Mouse (Mus musculus) neural tube, embryonic 13.5 days (tissue): ENCODE results near the gene Ptprk. TPM values are rescaled to one million over a fixed set of nuclear protein-coding genes. Genes with fewer than 3 reads are reported as not detected.

Source experiments
- ATAC-seq: fragments of 200-750 bp; cut with Nextera tagmentation; 2 replicates; pipeline ENCODE4 v1.8.0; 2017; ENCODE audit warnings: low read depth, mild to moderate bottlenecking, moderate TSS enrichment, moderate library complexity
- H3K27ac ChIP-seq: fragments of 300-500 bp; sonication (generic); replicated peaks from 2 replicates; pipeline ENCODE4 v1.5.1; 2015; ENCODE audit warnings: moderate library complexity, mild to moderate bottlenecking, inconsistent platforms
- H3K27me3 ChIP-seq: fragments of 300-500 bp; sonication (generic); 2 replicates; pipeline ENCODE4 v1.6.1; 2015; ENCODE audit warnings: mild to moderate bottlenecking, inconsistent platforms
- H3K36me3 ChIP-seq: fragments of 300-500 bp; sonication (generic); 2 replicates; pipeline ENCODE4 v1.6.1; 2015; ENCODE audit warnings: mild to moderate bottlenecking, inconsistent platforms
- H3K4me1 ChIP-seq: fragments of 300-500 bp; sonication (generic); replicated peaks from 2 replicates; pipeline ENCODE4 v1.6.1; 2015; ENCODE audit warnings: inconsistent platforms
- H3K4me2 ChIP-seq: fragments of 300-500 bp; sonication (generic); 2 replicates; pipeline ENCODE4 v1.6.1; 2015; ENCODE audit warnings: inconsistent platforms, mild to moderate bottlenecking, moderate library complexity
- H3K4me3 ChIP-seq: fragments of 300-500 bp; sonication (generic); 2 replicates; pipeline ENCODE4 v1.5.1; 2015; ENCODE audit warnings: mild to moderate bottlenecking, inconsistent platforms
- H3K9ac ChIP-seq: fragments of 300-500 bp; sonication (generic); 2 replicates; pipeline ENCODE4 v1.6.1; 2015; ENCODE audit warnings: moderate library complexity, mild to moderate bottlenecking, inconsistent platforms
- H3K9me3 ChIP-seq: fragments of 300-500 bp; sonication (generic); 2 replicates; pipeline ENCODE4 v1.6.1; 2016; ENCODE audit warnings: inconsistent platforms
- WGBS: fragments of 180-500 bp; shearing (Covaris S2); methylation state at CpG from one replicate; pipeline ENCODE4 v1.1.7; 2015; 5-methylcytosine and 5-hydroxymethylcytosine counted together
- polyA plus RNA-seq: library from polyadenylated mRNA; unstranded; fragments of >200 nt; fragmentation: Nextera tagmentation; extraction: Ambion mirVana; gene quantifications from 2 replicates; pipeline ENCODE4 v1.2.1, GENCODE M21; 2015

The Ptprk gene
- polyA plus RNA-seq, result 22.4 and 23.5 TPM in 2 replicates

GRCm38 (mm10) chr10:28074653-28075451 is at the start of gene Ptprk:
Gene Ptprk, plus strand, starts transcription at chr10:28074820.
- Histone ChIP-seq H3K36me3 (no peaks in the 10 kb centered on the region), H3K9me3 (no peaks in the 10 kb centered on the region), H3K4me3 (peak within 1 kb of the TSS; percentile 68), H3K27ac (peak within 1 kb of the TSS; percentile 92), H3K4me2 (peak within 1 kb of the TSS; percentile 78), H3K27me3 (no peaks in the 10 kb centered on the region), H3K9ac (peak within 1 kb of the TSS; percentile 89), H3K4me1 (peaks cover 27% of the 10 kb centered on the region; the same call in 1 of the 2 replicates)
- under 1% methylated on average over 66 of the region's 77 CpGs for WGBS
- ATAC-seq, result peak; percentile 98

GRCm38 (mm10) chr10:28027791-28028190 is 46.8 kb upstream of the Ptprk start:
- WGBS, result 80% methylated on average over 2 of the region's 2 CpGs
- Histone ChIP-seq H3K4me1 (no peaks in the 10 kb centered on the region), H3K9me3 (no peaks in the 10 kb centered on the region), H3K27ac (no peak overlapping the region), H3K4me3 (no peak overlapping the region), H3K36me3 (no peaks in the 10 kb centered on the region), H3K27me3 (no peaks in the 10 kb centered on the region), H3K4me2 (no peak overlapping the region), H3K9ac (no peak overlapping the region)
- ATAC-seq, result no peak

GRCm38 (mm10) chr10:28036456-28036855 is 38.2 kb upstream of the Ptprk start:
- Histone ChIP-seq H3K27ac (no peak overlapping the region), H3K27me3 (no peaks in the 10 kb centered on the region), H3K4me3 (no peak overlapping the region), H3K36me3 (no peaks in the 10 kb centered on the region), H3K9me3 (peaks cover 3% of the 10 kb centered on the region; the same call in 1 of the 2 replicates), H3K4me1 (no peaks in the 10 kb centered on the region), H3K9ac (no peak overlapping the region), H3K4me2 (no peak overlapping the region)
- WGBS, result 90% methylated on average over 1 of the region's 1 CpGs
- no peak for ATAC-seq

- H3K9me3 ChIP-seq, result no peaks in the 10 kb centered on the region
- H3K4me1 ChIP-seq, result no peaks in the 10 kb centered on the region
- ATAC-seq, result no peak
- H3K27me3 ChIP-seq, result no peaks in the 10 kb centered on the region
- H3K9ac ChIP-seq, result no peak overlapping the region
- 67% methylated on average over 4 of the region's 4 CpGs for WGBS
- H3K36me3 ChIP-seq, result no peaks in the 10 kb centered on the region
- H3K27ac ChIP-seq, result no peak overlapping the region
- no peak overlapping the region for H3K4me3 ChIP-seq
- no peak overlapping the region for H3K4me2 ChIP-seq
Measured at GRCm38 (mm10) chr10:28054764-28055163, 19.9 kb upstream of the Ptprk start.

DNA sequence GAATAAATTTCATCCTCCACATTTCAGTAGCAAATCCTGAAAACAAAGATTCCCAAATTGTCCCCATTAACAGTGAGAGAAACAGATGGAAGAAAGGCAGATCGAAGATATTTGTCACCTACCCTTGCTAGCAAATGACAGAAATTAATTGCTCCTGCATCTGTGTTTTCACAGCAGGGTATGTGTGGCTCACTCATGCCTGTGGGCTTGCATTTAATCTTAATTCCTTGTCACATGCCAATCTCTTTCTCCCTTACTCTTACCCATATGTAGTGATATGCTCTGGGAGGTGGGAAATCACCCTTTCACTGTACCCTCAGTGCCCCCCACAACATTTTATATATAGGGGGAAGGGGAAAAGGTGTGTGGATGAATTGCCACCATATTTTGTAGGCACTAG is 15.4 kb upstream of the Ptprk start:
- 80% methylated on average over 1 of the region's 1 CpGs for WGBS
- no peak overlapping the region for H3K4me3 ChIP-seq
- H3K36me3 ChIP-seq, result no peaks in the 10 kb centered on the region
- no peak overlapping the region for H3K9ac ChIP-seq
- no peaks in the 10 kb centered on the region for H3K27me3 ChIP-seq
- no peak overlapping the region for H3K27ac ChIP-seq
- no peak for ATAC-seq
- no peaks in the 10 kb centered on the region for H3K9me3 ChIP-seq
- H3K4me1 ChIP-seq, result no peaks in the 10 kb centered on the region
- H3K4me2 ChIP-seq, result no peak overlapping the region

DNA sequence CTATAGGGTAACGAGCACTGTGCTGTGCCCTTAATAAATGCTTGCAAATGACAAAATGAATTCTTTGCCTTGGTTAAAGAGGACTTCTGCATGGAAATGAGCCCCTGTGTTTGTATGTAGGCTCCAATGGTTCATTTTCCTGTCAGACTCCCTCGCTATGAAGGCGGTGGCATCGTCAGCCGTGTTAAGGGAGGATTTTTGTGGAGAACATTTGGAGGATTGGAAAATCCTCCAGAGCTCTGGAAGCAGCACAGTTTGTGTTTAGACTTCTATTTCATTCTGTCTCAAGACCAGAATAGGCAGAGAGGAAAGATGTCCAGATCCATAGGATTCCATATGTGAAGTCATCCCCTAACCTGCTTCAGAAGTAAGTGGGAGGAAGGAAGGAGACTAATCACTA is 6.6 kb upstream of the Ptprk start:
- Histone ChIP-seq H3K4me3 (no peak overlapping the region), H3K9ac (no peak overlapping the region), H3K27me3 (no peaks in the 10 kb centered on the region), H3K9me3 (no peaks in the 10 kb centered on the region), H3K36me3 (no peaks in the 10 kb centered on the region), H3K27ac (no peak overlapping the region), H3K4me2 (no peak overlapping the region), H3K4me1 (no peaks in the 10 kb centered on the region)
- WGBS, result 88% methylated on average over 5 of the region's 5 CpGs
- ATAC-seq, result no peak

GRCm38 (mm10) chr10:28073991-28074652 is 498 bp upstream of the Ptprk start:
- peak overlapping the region; percentile 68 for H3K4me3 ChIP-seq
- WGBS, result under 1% methylated on average over 26 of the region's 26 CpGs
- H3K4me2 ChIP-seq, result peak overlapping the region; percentile 78

GRCm38 (mm10) chr10:28075491-28076035 is 943 bp downstream of the Ptprk start:
- Histone ChIP-seq H3K36me3 (no peaks in the 10 kb centered on the region), H3K27ac (peak overlapping the region; percentile 92), H3K9me3 (no peaks in the 10 kb centered on the region), H3K27me3 (no peaks in the 10 kb centered on the region), H3K9ac (peak overlapping the region; percentile 89), H3K4me1 (peaks cover 27% of the 10 kb centered on the region; the same call in 1 of the 2 replicates), H3K4me3 (peak overlapping the region; percentile 68), H3K4me2 (peak overlapping the region; percentile 78)
- ATAC-seq, result 0 out of 2 replicates have a peak, but pooled peaks have one; percentile 7
- under 1% methylated on average over 22 of the region's 22 CpGs for WGBS

More at GRCm38 (mm10) chr10:28073991-28074652, 498 bp upstream of the Ptprk start:
- Histone ChIP-seq H3K4me1 (peaks cover 27% of the 10 kb centered on the region; the same call in 1 of the 2 replicates), H3K36me3 (no peaks in the 10 kb centered on the region), H3K27ac (peak overlapping the region; percentile 92), H3K9me3 (no peaks in the 10 kb centered on the region), H3K27me3 (no peaks in the 10 kb centered on the region), H3K9ac (peak overlapping the region; percentile 89)
- peak; percentile 17 for ATAC-seq

DNA sequence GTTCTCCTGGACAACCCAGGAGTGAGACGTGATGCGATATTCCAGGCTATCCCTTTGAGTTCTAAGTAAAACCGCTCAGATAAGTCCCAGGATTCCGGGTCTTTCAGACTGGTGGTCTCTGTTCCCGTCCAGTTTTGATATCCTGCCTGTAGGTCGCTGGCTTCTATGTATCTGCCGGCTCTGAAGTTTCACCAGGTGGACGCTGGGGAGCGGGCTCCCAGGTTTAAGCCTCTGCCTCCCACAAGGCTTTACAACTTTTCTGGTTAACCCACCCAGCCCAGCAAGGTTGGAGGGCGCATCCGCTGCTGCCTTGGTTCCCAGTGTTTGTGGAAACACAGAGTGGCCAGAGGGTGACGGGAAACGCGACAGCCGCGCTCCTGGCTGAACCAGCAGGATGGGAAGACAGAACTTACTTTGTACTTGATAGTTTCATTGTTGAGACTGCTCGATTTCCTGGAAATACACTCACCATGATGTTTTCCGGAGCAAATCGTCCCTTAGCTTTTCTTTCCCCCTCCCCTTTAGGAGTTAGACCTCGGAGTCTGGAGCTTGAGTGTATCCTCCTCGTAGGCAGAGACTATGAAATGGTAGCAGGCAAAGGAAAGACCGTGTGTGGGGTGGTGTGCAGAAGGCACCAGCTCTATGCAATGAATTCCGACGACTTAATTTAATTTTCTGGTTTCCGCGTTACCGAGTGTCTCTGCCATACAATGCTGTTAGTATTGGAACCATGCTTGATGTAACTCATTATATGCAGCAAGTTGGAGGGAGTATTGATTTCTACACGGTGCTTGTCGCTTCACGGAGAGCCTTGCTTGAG is 1.6 kb downstream of the Ptprk start:
- H3K4me1 ChIP-seq, result peaks cover 27% of the 10 kb centered on the region; the same call in 1 of the 2 replicates
- H3K36me3 ChIP-seq, result no peaks in the 10 kb centered on the region
- 3% methylated on average over 30 of the region's 30 CpGs for WGBS
- H3K9me3 ChIP-seq, result no peaks in the 10 kb centered on the region
- H3K27ac ChIP-seq, result peak overlapping the region; percentile 92
- peak overlapping the region; percentile 78 for H3K4me2 ChIP-seq
- 0 out of 2 replicates have a peak, but pooled peaks have one; percentile 1 for ATAC-seq
- peak overlapping the region; percentile 68 for H3K4me3 ChIP-seq
- peak overlapping the region; percentile 89 for H3K9ac ChIP-seq
- H3K27me3 ChIP-seq, result no peaks in the 10 kb centered on the region

DNA sequence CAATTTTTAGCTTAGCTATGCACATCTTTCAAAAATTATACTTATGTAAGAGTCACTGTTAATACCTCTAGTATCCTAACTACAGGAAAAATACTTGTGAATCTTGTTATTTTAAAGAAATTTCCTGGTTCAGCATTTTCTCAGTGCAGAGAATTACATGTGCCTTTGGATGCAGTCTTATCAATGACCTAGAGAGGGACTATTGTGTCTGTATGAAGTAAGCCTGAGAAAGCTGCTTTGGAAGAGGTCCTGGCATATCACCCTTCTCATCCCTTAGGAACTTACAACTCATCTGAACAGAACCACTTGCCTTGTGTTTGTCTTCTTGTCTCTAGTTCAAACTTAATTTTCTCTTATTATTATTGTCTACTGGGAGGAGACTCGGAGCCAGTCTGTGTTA is 3.6 kb downstream of the Ptprk start:
- peak overlapping the region; percentile 21 for H3K4me2 ChIP-seq
- peaks cover 30% of the 10 kb centered on the region; the same call in 1 of the 2 replicates for H3K4me1 ChIP-seq
- H3K27me3 ChIP-seq, result no peaks in the 10 kb centered on the region
- no peak overlapping the region for H3K4me3 ChIP-seq
- no peak for ATAC-seq
- no peaks in the 10 kb centered on the region for H3K9me3 ChIP-seq
- no peaks in the 10 kb centered on the region for H3K36me3 ChIP-seq
- 87% methylated on average over 1 of the region's 1 CpGs for WGBS
- no peak overlapping the region for H3K9ac ChIP-seq
- no peak overlapping the region for H3K27ac ChIP-seq

DNA sequence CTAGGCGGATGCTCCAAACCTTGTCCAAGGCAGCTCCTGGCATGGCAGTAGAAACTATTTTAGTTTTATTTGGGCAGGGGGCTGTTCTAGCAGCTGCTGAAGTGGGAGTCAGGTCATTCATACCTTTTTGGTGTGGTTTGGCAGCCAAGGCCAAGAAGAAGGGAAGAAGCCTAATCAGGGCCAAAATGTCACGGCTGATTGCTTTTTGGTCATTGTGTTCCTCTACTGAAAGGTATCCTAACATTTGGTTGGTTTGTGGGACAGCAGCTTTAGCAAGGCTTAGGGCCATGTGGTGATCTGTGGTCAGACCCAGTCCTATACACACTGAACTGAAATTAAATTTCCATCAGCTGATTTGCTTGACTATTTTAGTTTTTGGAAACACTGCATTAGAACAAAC is 6.6 kb downstream of the Ptprk start:
- Histone ChIP-seq H3K4me2 (no peak overlapping the region), H3K36me3 (no peaks in the 10 kb centered on the region), H3K27ac (no peak overlapping the region), H3K9me3 (no peaks in the 10 kb centered on the region), H3K4me3 (no peak overlapping the region), H3K4me1 (peaks cover 10% of the 10 kb centered on the region; the same call in 1 of the 2 replicates), H3K9ac (no peak overlapping the region), H3K27me3 (no peaks in the 10 kb centered on the region)
- no peak for ATAC-seq
- 93% methylated on average over 2 of the region's 2 CpGs for WGBS
